Mouse (Mus musculus) lung, embryonic 16.5 days (tissue): Measurements from ENCODE around the gene Mical2. TPM values are rescaled to one million over a fixed set of nuclear protein-coding genes. Genes with fewer than 3 reads are reported as not detected.

ENCODE experiments used
- ATAC-seq: fragments of 200-750 bp; cut with Nextera tagmentation; 2 replicates; pipeline ENCODE4 v1.8.0; 2017; ENCODE audit warnings: low read depth, mild to moderate bottlenecking, moderate library complexity
- H3K27ac ChIP-seq: fragments of 300-500 bp; sonication (generic); 2 replicates; pipeline ENCODE4 v1.5.1; 2014; ENCODE audit warnings: mild to moderate bottlenecking, control low read depth, low read length
- H3K27me3 ChIP-seq: fragments of 300-500 bp; sonication (generic); 2 replicates; pipeline ENCODE4 v1.6.1; 2014; ENCODE audit warnings: low read depth, low read length, mixed read lengths; ENCODE audit not compliant: control insufficient read depth, insufficient read depth
- H3K36me3 ChIP-seq: fragments of 300-500 bp; sonication (generic); 2 replicates; pipeline ENCODE4 v1.6.1; 2014; ENCODE audit warnings: low read length; ENCODE audit not compliant: control insufficient read depth, insufficient read depth
- H3K4me1 ChIP-seq: fragments of 300-500 bp; sonication (generic); replicated peaks from 2 replicates; pipeline ENCODE4 v1.6.1; 2014; ENCODE audit warnings: low read length, mixed read lengths; ENCODE audit not compliant: control insufficient read depth, insufficient read depth
- H3K4me2 ChIP-seq: fragments of 300-500 bp; sonication (generic); 2 replicates; pipeline ENCODE4 v1.6.1; 2014; ENCODE audit warnings: low read depth, low read length, control low read depth
- H3K4me3 ChIP-seq: fragments of 300-500 bp; sonication (generic); 2 replicates; pipeline ENCODE4 v1.5.1; 2014; ENCODE audit warnings: mild to moderate bottlenecking, low read length, control low read depth
- H3K9ac ChIP-seq: fragments of 300-500 bp; sonication (generic); 2 replicates; pipeline ENCODE4 v1.6.1; 2014; ENCODE audit warnings: low read length, control low read depth
- H3K9me3 ChIP-seq: fragments of 300-500 bp; sonication (generic); 2 replicates; pipeline ENCODE4 v1.6.1; 2016; ENCODE audit warnings: low read length; ENCODE audit not compliant: control insufficient read depth
- WGBS: fragments of 180-500 bp; shearing (Covaris S2); extraction: QIAGEN DNeasy Blood & Tissue Kit; methylation state at CpG from one replicate; pipeline ENCODE4 v1.1.7; 2014; 5-methylcytosine and 5-hydroxymethylcytosine counted together
- polyA plus RNA-seq: library from polyadenylated mRNA; unstranded; fragments of >200 nt; fragmentation: Nextera tagmentation; extraction: Ambion mirVana; gene quantifications from 2 replicates; pipeline ENCODE4 v1.2.1, GENCODE M21; 2015

Gene Mical2
- polyA plus RNA-seq, 1 experiment from 2014 or later, result 27.3 TPM

DNA sequence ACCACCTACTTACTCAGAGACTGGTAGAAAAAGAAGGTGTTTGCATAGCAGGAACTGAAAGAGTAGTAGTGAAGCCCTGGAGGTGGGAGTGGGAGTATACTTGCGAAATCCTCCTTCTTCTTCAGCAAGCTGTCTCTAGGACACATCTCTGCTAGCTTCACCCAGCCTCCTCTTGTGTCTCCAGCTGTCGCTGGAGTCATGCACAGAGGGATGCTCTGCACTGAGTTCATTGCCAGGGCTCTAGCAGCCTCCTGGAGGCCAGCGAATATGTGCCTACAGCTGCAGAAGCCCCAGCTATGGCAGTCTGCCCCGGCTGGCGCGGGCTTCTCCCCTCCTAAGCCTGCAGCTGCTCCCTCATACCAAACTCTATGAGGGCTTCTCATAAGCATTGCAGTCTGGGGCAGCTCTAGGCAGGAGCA is 110.6 kb downstream of the Mical2 start:
- H3K4me2 ChIP-seq, result no peak overlapping the region
- no peak overlapping the region for H3K9ac ChIP-seq
- no peak overlapping the region for H3K4me3 ChIP-seq
- H3K27ac ChIP-seq, result no peak overlapping the region
- H3K9me3 ChIP-seq, result no peaks in the 10 kb centered on the region
- H3K27me3 ChIP-seq, result no peaks in the 10 kb centered on the region
- 0 out of 2 replicates have a peak, but pooled peaks cover 2% of the 10 kb centered on the region for H3K36me3 ChIP-seq
- peak; percentile 41; the same call in 1 of the 2 replicates for ATAC-seq
- peaks cover 6% of the 10 kb centered on the region; the same call in 1 of the 2 replicates for H3K4me1 ChIP-seq
- WGBS, result 53% methylated on average over 6 of the region's 6 CpGs

DNA sequence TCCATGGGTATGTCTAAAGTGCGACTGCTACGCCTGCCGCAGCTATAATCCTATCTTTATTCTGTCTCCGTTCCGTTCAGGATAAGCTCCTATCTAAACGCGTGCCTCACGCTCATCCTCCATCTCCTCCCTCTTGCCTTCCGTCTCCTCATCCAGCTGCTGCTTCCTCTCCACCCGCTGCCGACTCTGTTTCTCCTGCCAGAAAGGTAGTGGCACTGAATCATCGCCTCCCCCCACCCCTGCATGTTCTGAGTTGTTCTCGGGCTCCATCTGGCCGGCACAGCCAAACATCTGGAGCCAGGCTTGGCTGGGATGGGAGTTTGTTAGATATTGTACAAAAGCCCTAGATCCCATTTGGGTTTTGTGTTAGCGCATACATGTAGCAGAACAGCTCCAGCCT is 111.1 kb downstream of the Mical2 start:
- Histone ChIP-seq H3K27ac (no peak overlapping the region), H3K36me3 (0 out of 2 replicates have a peak, but pooled peaks cover 2% of the 10 kb centered on the region), H3K4me1 (peaks cover 6% of the 10 kb centered on the region; the same call in 1 of the 2 replicates), H3K9ac (no peak overlapping the region), H3K27me3 (no peaks in the 10 kb centered on the region), H3K9me3 (no peaks in the 10 kb centered on the region), H3K4me3 (no peak overlapping the region), H3K4me2 (peak overlapping the region; percentile 13; the same call in 1 of the 2 replicates)
- peak; percentile 34; the same call in 1 of the 2 replicates for ATAC-seq
- WGBS, result 53% methylated on average over 15 of the region's 15 CpGs

DNA sequence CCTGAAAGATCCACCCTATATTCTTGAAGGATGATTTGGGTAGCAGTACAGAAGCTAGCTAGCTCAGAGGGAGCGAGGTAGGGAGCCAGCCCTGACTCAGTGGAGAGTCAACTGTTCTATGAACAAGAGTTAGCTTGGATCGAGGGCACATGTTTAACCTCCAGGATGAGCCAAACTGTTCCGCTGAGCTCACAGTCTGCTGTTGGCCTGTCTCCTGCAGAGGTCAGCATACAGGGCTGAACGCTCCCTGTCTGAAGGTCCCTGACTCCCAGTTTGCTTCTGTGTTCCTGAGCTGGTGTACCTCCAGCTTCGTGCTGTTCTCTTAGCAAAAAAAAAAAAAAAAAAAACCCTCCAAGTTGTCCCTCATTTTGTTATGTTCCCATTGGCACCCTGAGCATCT is 112.1 kb downstream of the Mical2 start:
- peaks cover 6% of the 10 kb centered on the region; the same call in 1 of the 2 replicates for H3K4me1 ChIP-seq
- 72% methylated on average over 5 of the region's 5 CpGs for WGBS
- H3K4me2 ChIP-seq, result no peak overlapping the region
- H3K27ac ChIP-seq, result no peak overlapping the region
- H3K36me3 ChIP-seq, result no peaks in the 10 kb centered on the region
- no peak for ATAC-seq
- H3K27me3 ChIP-seq, result no peaks in the 10 kb centered on the region
- H3K4me3 ChIP-seq, result no peak overlapping the region
- H3K9me3 ChIP-seq, result no peaks in the 10 kb centered on the region
- H3K9ac ChIP-seq, result no peak overlapping the region

DNA sequence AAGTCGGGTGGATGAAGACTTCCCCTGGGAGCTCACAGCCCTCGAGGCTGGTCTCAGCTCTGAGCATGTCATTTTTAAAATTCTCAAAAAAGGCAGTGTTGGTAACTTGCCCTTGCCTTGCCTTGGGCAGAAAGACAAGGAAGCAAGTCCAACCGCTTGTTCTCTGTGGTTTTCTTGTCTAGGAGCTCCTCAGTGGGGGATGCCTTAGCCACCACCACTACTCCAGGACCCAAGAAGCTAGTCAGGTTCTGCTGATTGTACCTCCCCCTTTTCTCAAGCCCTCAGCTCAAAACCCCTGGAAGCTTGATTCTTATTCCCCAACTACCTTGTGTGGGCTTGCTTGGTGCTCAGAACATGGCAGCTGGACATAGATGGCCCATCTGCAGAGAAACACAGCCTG is 115.4 kb downstream of the Mical2 start:
- no peak overlapping the region for H3K9ac ChIP-seq
- no peak overlapping the region for H3K27ac ChIP-seq
- peaks cover 6% of the 10 kb centered on the region; the same call in 1 of the 2 replicates for H3K4me1 ChIP-seq
- H3K36me3 ChIP-seq, result no peaks in the 10 kb centered on the region
- no peak for ATAC-seq
- 59% methylated on average over 3 of the region's 3 CpGs for WGBS
- H3K27me3 ChIP-seq, result no peaks in the 10 kb centered on the region
- H3K9me3 ChIP-seq, result no peaks in the 10 kb centered on the region
- H3K4me2 ChIP-seq, result no peak overlapping the region
- H3K4me3 ChIP-seq, result no peak overlapping the region

DNA sequence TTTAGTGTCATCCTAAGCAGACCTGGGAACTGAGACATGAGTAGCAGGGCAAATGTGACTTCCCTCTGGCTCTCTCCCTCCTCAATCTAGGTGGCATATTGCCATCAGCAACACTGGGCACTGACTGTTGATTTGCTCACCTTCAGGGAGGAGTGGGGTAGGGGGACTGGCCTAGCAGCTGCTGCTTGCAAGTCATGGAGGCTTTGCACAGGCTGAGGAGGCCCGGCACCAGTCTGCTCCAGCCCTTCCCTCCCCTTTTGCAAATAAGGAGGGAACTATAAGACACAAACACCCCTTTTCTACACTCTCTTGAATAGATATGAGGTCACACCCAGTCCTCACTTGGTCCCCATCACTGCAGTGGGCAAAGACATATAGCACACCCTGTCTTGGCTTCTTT is 120.0 kb downstream of the Mical2 start:
- peaks cover 4% of the 10 kb centered on the region; the same call in 1 of the 2 replicates for H3K36me3 ChIP-seq
- H3K4me1 ChIP-seq, result no peaks in the 10 kb centered on the region
- no peaks in the 10 kb centered on the region for H3K27me3 ChIP-seq
- no peak overlapping the region for H3K4me3 ChIP-seq
- H3K27ac ChIP-seq, result no peak overlapping the region
- no peak; the same call in 1 of the 2 replicates for ATAC-seq
- no peaks in the 10 kb centered on the region for H3K9me3 ChIP-seq
- H3K9ac ChIP-seq, result no peak overlapping the region
- H3K4me2 ChIP-seq, result no peak overlapping the region
- 47% methylated on average over 1 of the region's 1 CpGs for WGBS

DNA sequence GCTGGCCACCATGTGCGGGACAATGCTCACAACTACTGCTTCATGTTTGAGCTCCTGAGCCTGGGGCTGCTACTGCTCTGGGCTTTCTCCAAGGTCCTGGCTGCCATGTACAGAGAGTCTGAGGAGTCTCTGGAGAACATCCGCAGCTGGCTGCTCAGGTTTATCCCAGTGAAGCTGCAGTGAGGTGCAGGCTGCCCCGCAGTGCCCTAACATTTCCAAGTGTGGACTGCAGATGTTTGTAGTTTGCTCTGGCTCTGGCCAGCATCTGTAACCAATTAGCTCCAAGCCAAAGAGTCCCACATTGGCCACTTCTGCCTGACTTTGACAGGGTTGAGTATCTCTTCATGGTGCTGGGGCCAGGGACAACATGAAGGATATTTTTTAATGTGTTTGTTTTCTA is 125.9 kb downstream of the Mical2 start:
- no peak overlapping the region for H3K27ac ChIP-seq

DNA sequence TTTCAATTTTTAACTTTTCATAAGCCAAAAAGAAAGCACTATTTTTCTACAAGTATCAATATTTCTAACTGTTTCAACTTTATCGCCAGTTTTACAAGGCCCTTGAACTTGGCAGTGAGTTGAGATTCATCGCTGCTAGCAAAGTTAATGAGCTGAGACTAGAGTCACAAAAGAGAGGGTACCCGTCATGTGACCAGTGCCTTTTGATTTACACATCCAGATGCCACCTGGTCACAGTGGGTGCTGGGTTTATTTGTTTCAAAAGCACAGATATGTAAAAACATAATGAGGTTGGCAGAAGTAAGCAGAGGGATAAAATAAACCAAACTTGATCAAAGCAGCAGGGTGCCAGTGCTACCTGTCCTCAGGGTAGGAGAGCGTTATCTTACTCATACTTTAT is 126.3 kb downstream of the Mical2 start:
- Histone ChIP-seq H3K27me3 (no peaks in the 10 kb centered on the region), H3K9ac (no peak overlapping the region), H3K27ac (no peak overlapping the region), H3K4me1 (peaks cover 19% of the 10 kb centered on the region), H3K4me2 (no peak overlapping the region), H3K9me3 (no peaks in the 10 kb centered on the region), H3K4me3 (no peak overlapping the region), H3K36me3 (peaks cover 4% of the 10 kb centered on the region; the same call in 1 of the 2 replicates)
- 58% methylated on average over 4 of the region's 4 CpGs for WGBS
- no peak for ATAC-seq

More for the DNA sequence above, 125.9 kb downstream of the Mical2 start:
- Histone ChIP-seq H3K27me3 (no peaks in the 10 kb centered on the region), H3K4me1 (peaks cover 19% of the 10 kb centered on the region), H3K4me2 (no peak overlapping the region), H3K9ac (no peak overlapping the region), H3K36me3 (peaks cover 4% of the 10 kb centered on the region; the same call in 1 of the 2 replicates), H3K9me3 (no peaks in the 10 kb centered on the region), H3K4me3 (no peak overlapping the region)
- no peak for ATAC-seq
- 73% methylated on average over 3 of the region's 3 CpGs for WGBS

DNA sequence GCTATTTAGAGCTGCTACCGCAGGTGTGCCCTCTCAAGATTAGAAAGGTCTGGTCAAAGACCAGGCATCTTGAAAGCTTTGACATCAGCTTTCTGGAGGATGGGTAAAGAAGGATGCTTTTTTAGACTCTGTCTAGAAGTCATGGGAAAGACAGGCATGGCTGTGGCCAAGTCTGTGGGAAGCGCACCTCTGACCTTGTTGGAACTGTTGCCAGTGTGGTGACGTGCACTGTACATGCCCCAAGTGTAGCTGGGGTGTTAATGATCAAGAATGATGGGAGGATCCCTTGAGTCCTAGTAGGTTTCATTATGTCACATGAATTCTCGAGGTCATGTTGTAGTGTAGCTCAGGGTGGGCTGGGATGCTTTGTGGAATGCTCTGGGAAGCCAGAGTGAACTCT is 127.4 kb downstream of the Mical2 start:
- 63% methylated on average over 4 of the region's 4 CpGs for WGBS
- H3K4me3 ChIP-seq, result no peak overlapping the region
- H3K36me3 ChIP-seq, result no peaks in the 10 kb centered on the region
- H3K9me3 ChIP-seq, result no peaks in the 10 kb centered on the region
- no peak overlapping the region for H3K9ac ChIP-seq
- H3K27ac ChIP-seq, result no peak overlapping the region
- no peaks in the 10 kb centered on the region for H3K27me3 ChIP-seq
- peaks cover 19% of the 10 kb centered on the region for H3K4me1 ChIP-seq
- H3K4me2 ChIP-seq, result no peak overlapping the region
- no peak for ATAC-seq

DNA sequence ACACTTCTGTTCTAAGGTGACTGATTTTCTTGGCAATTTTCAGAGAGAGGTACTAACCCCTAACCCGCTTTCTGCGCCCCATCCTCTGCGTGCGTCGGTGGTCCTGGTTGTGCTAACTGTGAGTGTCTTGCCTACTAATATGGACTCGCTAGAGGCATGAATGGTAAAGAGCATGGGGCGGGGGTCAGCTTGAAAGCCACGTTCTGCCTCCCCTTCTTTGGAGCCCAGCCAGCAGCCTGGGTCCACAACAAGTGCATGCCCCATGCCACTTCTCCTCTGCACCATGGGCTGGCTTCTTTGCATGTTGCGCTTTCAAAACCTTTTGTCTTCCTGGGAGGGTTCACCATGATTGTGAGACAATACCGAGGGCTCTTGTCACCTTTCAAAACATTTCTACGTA is 128.3 kb downstream of the Mical2 start:
- Histone ChIP-seq H3K9ac (no peak overlapping the region), H3K4me1 (peaks cover 19% of the 10 kb centered on the region), H3K9me3 (no peaks in the 10 kb centered on the region), H3K36me3 (no peaks in the 10 kb centered on the region), H3K27ac (peak overlapping the region; percentile 82), H3K4me2 (no peak overlapping the region), H3K27me3 (no peaks in the 10 kb centered on the region), H3K4me3 (no peak overlapping the region)
- WGBS, result 75% methylated on average over 11 of the region's 11 CpGs
- no peak for ATAC-seq
